Mouse (Mus musculus) kidney, postnatal 0 days (tissue): ENCODE data around the gene Slc24a3. TPM values are rescaled to one million over a fixed set of nuclear protein-coding genes. Genes with fewer than 3 reads are reported as not detected.

Experiments
- ATAC-seq: fragments of 200-750 bp; cut with Nextera tagmentation; replicated peaks from 2 replicates; pipeline ENCODE4 v1.8.0; 2017; ENCODE audit warnings: low read depth, moderate number of reproducible peaks, moderate TSS enrichment, moderate library complexity; ENCODE audit not compliant: low FRiP score
- DNase-seq: peaks from one replicate; pipeline ENCODE4 v3.0.0-alpha.2; 2016; ENCODE audit warnings: low spot score
- H3K27ac ChIP-seq: fragments of 300-500 bp; sonication (generic); 2 replicates; pipeline ENCODE4 v1.5.1; 2014; ENCODE audit warnings: mild to moderate bottlenecking
- H3K27me3 ChIP-seq: fragments of 300-500 bp; sonication (generic); 2 replicates; pipeline ENCODE4 v1.6.1; 2014; ENCODE audit warnings: low read length, mixed read lengths; ENCODE audit not compliant: insufficient read depth
- H3K36me3 ChIP-seq: fragments of 300-500 bp; sonication (generic); 2 replicates; pipeline ENCODE4 v1.6.1; 2014; ENCODE audit warnings: low read length, mixed read lengths; ENCODE audit not compliant: insufficient read depth
- H3K4me1 ChIP-seq: fragments of 300-500 bp; sonication (generic); replicated peaks from 2 replicates; pipeline ENCODE4 v1.6.1; 2014; ENCODE audit warnings: antibody characterized with exemption, low read length, mixed read lengths; ENCODE audit not compliant: insufficient read depth
- H3K4me2 ChIP-seq: fragments of 300-500 bp; sonication (generic); 2 replicates; pipeline ENCODE4 v1.6.1; 2014; ENCODE audit warnings: mild to moderate bottlenecking, low read length, moderate library complexity, mixed read lengths
- H3K4me3 ChIP-seq: fragments of 300-500 bp; sonication (generic); replicated peaks from 2 replicates; pipeline ENCODE4 v1.5.1; 2014; ENCODE audit warnings: low read depth, low read length
- H3K9ac ChIP-seq: fragments of 300-500 bp; sonication (generic); 2 replicates; pipeline ENCODE4 v1.6.1; 2014; ENCODE audit warnings: low read depth, low read length
- H3K9me3 ChIP-seq: fragments of 300-500 bp; sonication (generic); replicated peaks from 2 replicates; pipeline ENCODE4 v1.6.1; 2016; ENCODE audit warnings: low read length, inconsistent platforms, mixed read lengths
- CTCF ChIP-seq: IDR thresholded peaks from 2 replicates; pipeline ENCODE4 v1.5.1; 2016; ENCODE audit warnings: antibody characterized with exemption, low read depth, mild to moderate bottlenecking, moderate library complexity
- WGBS: fragments of 180-500 bp; shearing (Covaris S2); extraction: QIAGEN DNeasy Blood & Tissue Kit; methylation state at CpG from one replicate; pipeline ENCODE4 v1.1.7; 2014; 5-methylcytosine and 5-hydroxymethylcytosine counted together
- polyA plus RNA-seq: library from polyadenylated mRNA; unstranded; fragments of >200 nt; fragmentation: Nextera tagmentation; extraction: Ambion mirVana; gene quantifications from 2 replicates; pipeline ENCODE4 v1.2.1, GENCODE M21; 2015

Slc24a3 gene
- 1.4 and 2.1 TPM in 2 replicates for polyA plus RNA-seq

DNA sequence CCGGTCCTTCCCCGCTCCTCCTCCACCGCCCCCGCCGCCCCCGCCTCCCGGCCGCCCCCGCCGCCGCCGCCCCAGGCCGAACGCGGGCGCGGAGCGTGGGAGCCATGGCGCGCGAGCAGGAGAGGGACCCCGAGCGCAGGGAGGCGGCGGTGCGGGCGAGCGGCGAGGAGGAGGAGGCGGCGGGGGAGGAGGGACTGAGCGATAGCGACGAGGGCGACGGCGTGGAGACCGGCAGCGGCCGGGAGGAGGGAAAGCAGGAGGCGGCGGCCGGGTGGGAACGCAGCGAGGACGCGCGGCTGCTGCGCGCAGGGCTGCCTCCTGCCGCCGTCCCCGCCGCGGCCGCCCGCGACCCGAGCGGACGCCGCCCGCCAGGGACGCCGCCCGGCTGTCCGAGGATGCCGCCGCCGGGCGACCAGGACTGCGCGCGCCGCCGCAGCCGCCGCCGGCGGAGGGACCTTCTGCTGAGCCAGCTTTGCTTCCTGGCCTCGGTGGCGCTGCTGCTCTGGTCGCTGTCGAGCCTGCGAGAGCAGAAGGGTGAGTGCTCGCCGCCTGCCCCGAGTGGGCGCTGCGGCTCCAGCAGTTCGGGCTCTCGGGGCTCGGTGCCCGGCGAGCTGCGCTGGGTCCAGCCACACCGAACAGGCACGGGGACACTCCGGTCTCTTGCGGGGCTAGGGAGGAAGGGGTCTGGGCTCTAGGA, at the start of gene Slc24a3:
Slc24a3 (plus strand) TSS at position 91 of the 697 bp plus-strand sequence.
- peak within 1 kb of the TSS; percentile 64 for H3K9ac ChIP-seq
- H3K27ac ChIP-seq: peak within 1 kb of the TSS; percentile 54
- peak within 1 kb of the TSS; percentile 95 for H3K4me2 ChIP-seq
- DNase-seq (peak; percentile 93), ATAC-seq (peak; percentile 83)
- H3K4me3 ChIP-seq: peak within 1 kb of the TSS; percentile 79
- no peaks in the 10 kb centered on the region for H3K9me3 ChIP-seq
- no peaks in the 10 kb centered on the region for H3K36me3 ChIP-seq
- peak; percentile 69 for TF ChIP-seq CTCF
- under 1% methylated on average over 66 of the region's 100 CpGs for WGBS
- H3K27me3 ChIP-seq: no peaks in the 10 kb centered on the region
- no peaks in the 10 kb centered on the region; the same call in 1 of the 2 replicates for H3K4me1 ChIP-seq

DNA sequence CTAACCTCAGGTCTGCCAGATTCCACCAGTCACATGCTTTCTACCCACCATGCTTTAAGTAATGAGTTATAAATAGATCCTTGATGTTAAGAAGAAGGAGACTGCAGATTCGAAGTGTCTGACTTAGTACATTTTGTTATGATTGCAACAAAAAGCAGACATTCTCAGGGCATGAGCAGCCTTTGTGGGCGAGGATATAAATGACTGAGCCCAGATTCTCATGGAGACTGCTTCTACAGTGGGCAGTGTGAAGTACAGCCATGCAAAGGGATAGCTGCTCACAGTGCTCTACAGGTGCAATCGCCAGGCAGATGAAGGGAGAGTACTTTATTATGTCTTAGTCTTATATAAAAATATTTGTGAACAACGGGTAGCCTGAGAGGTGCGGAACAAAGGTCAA, 49.8 kb upstream of the Slc24a3 start:
- no peak for DNase-seq
- Histone ChIP-seq H3K4me1 (no peaks in the 10 kb centered on the region), H3K4me2 (no peak overlapping the region), H3K9me3 (no peaks in the 10 kb centered on the region), H3K27me3 (no peaks in the 10 kb centered on the region), H3K4me3 (no peak overlapping the region), H3K27ac (no peak overlapping the region), H3K9ac (no peak overlapping the region), H3K36me3 (no peaks in the 10 kb centered on the region)
- TF ChIP-seq CTCF: no peak
- ATAC-seq: no peak
- WGBS: 73% methylated on average over 5 of the region's 5 CpGs

DNA sequence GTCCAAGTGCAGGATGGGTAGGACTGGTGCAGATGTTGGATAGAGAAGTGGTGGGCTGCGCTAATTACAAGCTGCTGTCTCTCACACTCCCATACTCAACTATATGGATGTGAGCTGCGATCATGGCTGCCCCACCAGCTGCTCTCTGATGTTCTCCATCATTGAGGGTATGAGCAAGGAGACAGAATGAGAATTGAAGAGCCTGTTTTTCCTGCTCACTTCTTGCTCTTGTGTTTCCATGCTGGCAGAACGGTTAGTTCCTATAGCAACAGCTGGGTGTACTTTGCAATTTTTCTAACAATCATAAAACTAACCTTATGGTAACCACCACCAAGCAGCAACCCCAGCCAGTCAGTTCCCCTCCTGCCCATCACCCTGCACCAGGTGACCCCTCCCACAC, 39.8 kb upstream of the Slc24a3 start:
- H3K4me3 ChIP-seq: no peak overlapping the region
- H3K27me3 ChIP-seq: no peaks in the 10 kb centered on the region
- no peak overlapping the region for H3K27ac ChIP-seq
- H3K9me3 ChIP-seq: no peaks in the 10 kb centered on the region
- H3K9ac ChIP-seq: no peak overlapping the region
- TF ChIP-seq CTCF: no peak
- ATAC-seq (no peak), DNase-seq (no peak)
- H3K4me2 ChIP-seq: no peak overlapping the region
- 89% methylated on average over 3 of the region's 3 CpGs for WGBS
- no peaks in the 10 kb centered on the region for H3K4me1 ChIP-seq
- no peaks in the 10 kb centered on the region for H3K36me3 ChIP-seq

DNA sequence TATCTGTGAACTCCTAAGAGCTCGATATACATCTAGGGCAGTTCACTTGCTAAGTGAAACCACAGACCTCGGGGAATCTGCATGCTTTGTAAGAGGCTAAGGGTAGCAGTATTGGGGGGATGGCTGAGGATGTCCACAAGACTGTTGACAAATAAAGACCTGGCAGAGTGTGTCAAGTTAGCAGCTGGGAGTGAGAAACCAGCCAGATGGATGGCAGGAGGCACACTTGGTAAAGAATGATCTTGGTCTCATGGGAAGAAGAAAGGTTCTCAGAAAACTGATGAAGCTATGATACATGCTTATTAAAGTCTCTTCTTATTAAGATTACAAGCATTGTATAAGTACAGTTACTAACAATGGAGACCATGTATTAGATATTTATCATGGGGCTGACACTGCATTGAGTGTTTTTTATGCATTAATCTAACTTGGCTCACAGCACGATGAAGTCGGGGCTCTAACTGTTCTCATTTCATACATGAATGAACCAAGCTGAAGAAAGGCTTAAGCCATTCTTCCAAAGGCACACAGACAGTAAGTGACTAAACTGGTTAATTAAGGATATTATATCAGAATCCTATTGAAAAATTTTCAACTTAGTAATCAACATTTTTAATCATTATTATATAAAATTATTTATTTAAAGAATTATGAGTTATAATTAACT, 30.8 kb upstream of the Slc24a3 start:
- Histone ChIP-seq H3K4me2 (no peak overlapping the region), H3K4me1 (no peaks in the 10 kb centered on the region), H3K9ac (no peak overlapping the region), H3K27ac (no peak overlapping the region), H3K9me3 (no peaks in the 10 kb centered on the region), H3K27me3 (no peaks in the 10 kb centered on the region), H3K36me3 (no peaks in the 10 kb centered on the region), H3K4me3 (no peak overlapping the region)
- DNase-seq (no peak), ATAC-seq (no peak)
- TF ChIP-seq CTCF: no peak
- WGBS: 66% methylated on average over 4 of the region's 4 CpGs

DNA sequence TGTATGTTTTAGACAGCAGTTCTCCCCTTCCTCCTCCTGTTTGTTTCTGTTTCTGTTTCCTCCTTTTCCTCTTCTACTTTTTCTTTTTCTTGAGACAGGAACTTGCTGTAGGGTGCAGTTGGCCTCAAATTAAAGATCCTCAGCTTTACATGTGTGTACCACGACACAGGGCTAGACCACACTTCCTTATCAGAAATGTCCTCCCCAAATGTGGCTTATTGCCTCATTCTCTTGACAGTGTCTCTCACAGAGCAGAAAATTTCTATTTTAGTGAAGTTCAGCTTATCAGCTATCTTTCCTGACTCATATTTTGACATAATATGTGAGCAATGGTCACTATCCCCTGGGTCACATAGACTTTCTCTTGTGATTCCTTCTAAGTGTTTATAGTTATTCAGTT, 17.1 kb upstream of the Slc24a3 start:
- no peak for TF ChIP-seq CTCF
- no peak overlapping the region for H3K4me3 ChIP-seq
- 80% methylated on average over 1 of the region's 1 CpGs for WGBS
- no peak overlapping the region for H3K9ac ChIP-seq
- no peak overlapping the region for H3K4me2 ChIP-seq
- no peaks in the 10 kb centered on the region for H3K4me1 ChIP-seq
- H3K36me3 ChIP-seq: no peaks in the 10 kb centered on the region
- no peaks in the 10 kb centered on the region for H3K9me3 ChIP-seq
- H3K27me3 ChIP-seq: no peaks in the 10 kb centered on the region
- no peak for ATAC-seq
- no peak overlapping the region for H3K27ac ChIP-seq
- DNase-seq: no peak

DNA sequence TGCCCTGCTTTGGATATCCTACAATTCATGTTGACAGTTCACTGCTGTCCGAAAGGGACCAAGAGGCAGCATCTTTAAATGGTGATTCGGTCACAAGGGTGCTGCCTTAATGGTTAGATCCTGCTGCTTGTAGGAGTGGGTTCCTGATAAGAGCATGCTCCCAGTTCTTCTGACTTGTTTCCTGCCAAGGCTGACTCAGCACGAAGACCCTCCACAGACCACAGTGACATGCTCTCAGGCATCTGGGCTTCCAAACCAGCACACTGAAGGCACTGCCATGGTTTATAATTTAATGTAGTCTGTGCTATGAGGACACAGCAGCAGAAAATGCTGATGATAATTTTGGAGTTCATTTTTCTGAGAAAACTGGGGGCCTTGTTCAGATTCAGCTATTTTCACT, 16.7 kb upstream of the Slc24a3 start:
- no peak for TF ChIP-seq CTCF

More for the DNA sequence above, 16.7 kb upstream of the Slc24a3 start:
- Histone ChIP-seq H3K9ac (no peak overlapping the region), H3K27ac (no peak overlapping the region), H3K9me3 (no peaks in the 10 kb centered on the region), H3K27me3 (no peaks in the 10 kb centered on the region), H3K4me3 (no peak overlapping the region), H3K36me3 (no peaks in the 10 kb centered on the region), H3K4me1 (no peaks in the 10 kb centered on the region), H3K4me2 (no peak overlapping the region)
- ATAC-seq (no peak), DNase-seq (no peak)
- 84% methylated on average over 3 of the region's 3 CpGs for WGBS
